Mouse (Mus musculus): Measurements from ENCODE around the gene Klhl10. TPM values are rescaled to one million over a fixed set of nuclear protein-coding genes. Genes with fewer than 3 reads are reported as not detected.

The Klhl10 gene
- under 1 TPM; 0.22 to 0.26 TPM for total RNA-seq (2021)
- long read RNA-seq, experiment 1, partial matches to known transcripts: 0 of 4 reads
- long read RNA-seq, experiment 1, other reads (novel, unspliced or antisense): 4 of 4 reads
- long read RNA-seq, experiment 2, partial matches to known transcripts: 1 of 2 reads
- long read RNA-seq, experiment 2, other reads (novel, unspliced or antisense): 1 of 2 reads

GRCm38 (mm10) chr11:100441797-100442196 is at the start of gene Klhl10, which contains the start of gene Nt5c3b:
TSS of gene Klhl10 (plus strand) at chr11:100441917.
TSS of gene Nt5c3b (minus strand) at chr11:100441808.
- intact Hi-C loops (cut with DNase I): no loop called here
- no peak for DNase-seq

- intact Hi-C loops (cut with DNase I): no loop called here
- no peak for DNase-seq
These were observed 48.8 kb upstream of the Klhl10 start for GRCm38 (mm10) chr11:100392958-100393357.

GRCm38 (mm10) chr11:100393733-100394132 is 48.0 kb upstream of the Klhl10 start:
- intact Hi-C loops (cut with DNase I): no loop called here
- no peak for DNase-seq

GRCm38 (mm10) chr11:100394353-100395074 is 47.2 kb upstream of the Klhl10 start:
- intact Hi-C loops (cut with DNase I): no loop called here
- no peak for DNase-seq

- peak; percentile 68 to 69 for DNase-seq
- intact Hi-C loops (cut with DNase I): no loop called here
These were observed 46.5 kb upstream of the Klhl10 start for GRCm38 (mm10) chr11:100395200-100395599.

GRCm38 (mm10) chr11:100395861-100396631 is 45.7 kb upstream of the Klhl10 start:
- intact Hi-C loops (cut with DNase I): no loop called here
- DNase-seq: no peak

- peak in 1 of 2 experiments; percentile 34 for DNase-seq
- intact Hi-C loops (cut with DNase I): no loop called here
These were observed 44.7 kb upstream of the Klhl10 start for GRCm38 (mm10) chr11:100396886-100397599.

- intact Hi-C loops (cut with DNase I): no loop called here
- peak; percentile 99 to 100 for DNase-seq
These were observed 43.9 kb upstream of the Klhl10 start, which contains the start of gene Jup for GRCm38 (mm10) chr11:100397600-100398389. TSS of gene Jup (minus strand) at chr11:100397763.

- no peak for DNase-seq
- intact Hi-C loops (cut with DNase I): no loop called here
These were observed 43.2 kb upstream of the Klhl10 start for GRCm38 (mm10) chr11:100398517-100398916.

- intact Hi-C loops (cut with DNase I): no loop called here
- DNase-seq: no peak
These were observed 42.4 kb upstream of the Klhl10 start for GRCm38 (mm10) chr11:100399320-100399719.

GRCm38 (mm10) chr11:100399727-100400538 is 41.8 kb upstream of the Klhl10 start:
- no peak for DNase-seq
- intact Hi-C loops (cut with DNase I): no loop called here

GRCm38 (mm10) chr11:100400842-100401241 is 40.9 kb upstream of the Klhl10 start:
- no peak for DNase-seq
- intact Hi-C loops (cut with DNase I): no loop called here

- no peak for DNase-seq
- intact Hi-C loops (cut with DNase I): no loop called here
These were observed 39.5 kb upstream of the Klhl10 start for GRCm38 (mm10) chr11:100402240-100402639.

GRCm38 (mm10) chr11:100402682-100403081 is 39.0 kb upstream of the Klhl10 start:
- DNase-seq: no peak
- intact Hi-C loops (cut with DNase I): no loop called here

- no peak for DNase-seq
- intact Hi-C loops (cut with DNase I): no loop called here
These were observed 38.1 kb upstream of the Klhl10 start for GRCm38 (mm10) chr11:100403445-100404134.

GRCm38 (mm10) chr11:100404456-100405074 is 37.2 kb upstream of the Klhl10 start:
- no peak for DNase-seq
- intact Hi-C loops (cut with DNase I): no loop called here

GRCm38 (mm10) chr11:100406273-100406672 is 35.4 kb upstream of the Klhl10 start:
- no peak for DNase-seq
- intact Hi-C loops (cut with DNase I): no loop called here
